Mouse (Mus musculus): ENCODE measurements around the gene Gm20736. TPM values are rescaled to one million over a fixed set of nuclear protein-coding genes. Genes with fewer than 3 reads are reported as not detected.
"Not testable (repeated sequence)": the region's sequence is repeated elsewhere in the genome, so short reads cannot be mapped to it uniquely, and the experiment has no call there.

Gm20736 gene
- polyA plus RNA-seq (2012): not detected in 2 replicates

DNA sequence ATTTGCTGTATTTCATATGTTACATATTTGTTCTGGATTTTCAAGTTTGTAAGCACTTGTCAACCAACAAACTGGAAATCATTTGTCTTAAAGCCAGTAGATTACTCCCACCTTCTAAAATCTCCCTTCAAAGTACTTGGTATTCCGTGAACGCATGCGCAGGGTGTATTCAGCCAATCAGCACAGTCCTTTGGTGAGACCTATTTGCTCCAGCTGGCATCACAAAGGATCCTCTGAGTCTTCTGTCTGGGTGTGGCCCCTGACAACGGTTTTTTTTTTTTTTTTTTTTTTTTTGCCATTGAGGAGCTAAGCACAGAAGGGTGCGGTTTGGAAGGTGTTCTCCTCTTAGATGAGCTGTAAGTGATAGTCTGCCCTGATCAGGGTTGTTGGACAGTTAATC is at the start of gene Gm20736:
Gene Gm20736, plus strand, starts transcription at position 301 of the 400 bp plus-strand sequence.
- not testable (repeated sequence) for H3K9me3 ChIP-seq (ENCODE audit: control insufficient read depth, low read length); H3K4me3 ChIP-seq (replicated peaks); H3K4me1 ChIP-seq (ENCODE audit: control insufficient read depth); H3K27me3 ChIP-seq (ENCODE audit: control insufficient read depth); H3K36me3 ChIP-seq (ENCODE audit: control insufficient read depth)

Other genes starting within 250 kb of the Gm20736 start
- not detected in 2 replicates for gene Gm20924, start 170.2 kb upstream of the Gm20736 start, polyA plus RNA-seq (2012)

Data from erythroblast, embryonic 14.5 days (primary cell).